Mouse (Mus musculus): Measurements from ENCODE around the gene Mab21l3. TPM values are rescaled to one million over a fixed set of nuclear protein-coding genes. Genes with fewer than 3 reads are reported as not detected.

Gene Mab21l3
- polyA plus RNA-seq, 1 experiment from 2014 or later, result 0.14 TPM

DNA sequence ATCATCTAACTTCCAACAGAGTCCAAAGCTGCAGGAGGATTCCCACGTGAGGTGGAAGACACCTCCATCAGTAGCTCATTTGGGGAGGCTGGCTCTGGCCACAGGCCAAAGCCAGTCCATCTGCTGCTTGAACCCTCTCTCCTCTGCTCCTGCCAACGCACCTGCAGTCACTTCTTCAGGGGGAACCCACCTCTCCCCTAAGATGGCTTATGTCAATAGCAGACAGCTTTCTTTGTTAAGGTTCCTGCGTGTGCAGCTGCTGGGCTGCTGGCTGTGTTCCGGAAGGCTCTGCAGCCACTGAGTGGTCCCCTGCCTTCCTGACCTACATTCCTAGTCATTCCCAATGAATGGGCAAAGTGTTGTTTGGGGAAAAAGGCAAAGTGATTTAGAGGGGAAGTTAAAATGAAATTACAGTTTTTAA, 18.3 kb upstream of the Mab21l3 start:
- Histone ChIP-seq H3K27ac (no peak overlapping the region), H3K79me2 (ENCODE audit: inconsistent target) (no peaks in the 10 kb centered on the region), H3K4me3 (ENCODE audit: inconsistent target) (no peak overlapping the region), H3K36me3 (ENCODE audit: inconsistent target) (no peaks in the 10 kb centered on the region)
- 91% methylated on average over 4 of the region's 4 CpGs for WGBS (ENCODE audit: missing documents)

DNA sequence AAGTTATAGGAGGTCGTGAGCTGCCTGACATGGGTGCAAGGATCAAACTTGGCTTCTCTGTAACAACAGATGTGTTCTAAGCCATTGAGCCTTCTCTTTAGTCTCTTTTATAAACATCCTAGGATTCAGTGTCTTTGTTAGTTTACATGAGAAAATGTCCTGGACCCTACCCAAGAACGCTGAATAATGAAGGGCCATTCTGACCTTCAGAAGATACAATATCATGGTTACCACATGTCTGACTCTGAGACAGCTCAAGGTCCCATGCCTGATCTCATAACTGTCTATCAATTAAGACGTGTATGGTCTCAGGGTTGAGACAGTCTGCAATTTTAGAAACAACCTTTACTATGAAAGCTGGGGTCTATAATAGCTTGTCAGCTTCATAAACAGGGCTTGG, 13.1 kb upstream of the Mab21l3 start:
- H3K79me2 ChIP-seq (ENCODE audit: inconsistent target), result no peaks in the 10 kb centered on the region
- WGBS (ENCODE audit: missing documents), result 96% methylated on average over 3 of the region's 3 CpGs
- no peak overlapping the region for H3K4me3 ChIP-seq (ENCODE audit: inconsistent target)
- no peak overlapping the region for H3K27ac ChIP-seq
- H3K36me3 ChIP-seq (ENCODE audit: inconsistent target), result no peaks in the 10 kb centered on the region

DNA sequence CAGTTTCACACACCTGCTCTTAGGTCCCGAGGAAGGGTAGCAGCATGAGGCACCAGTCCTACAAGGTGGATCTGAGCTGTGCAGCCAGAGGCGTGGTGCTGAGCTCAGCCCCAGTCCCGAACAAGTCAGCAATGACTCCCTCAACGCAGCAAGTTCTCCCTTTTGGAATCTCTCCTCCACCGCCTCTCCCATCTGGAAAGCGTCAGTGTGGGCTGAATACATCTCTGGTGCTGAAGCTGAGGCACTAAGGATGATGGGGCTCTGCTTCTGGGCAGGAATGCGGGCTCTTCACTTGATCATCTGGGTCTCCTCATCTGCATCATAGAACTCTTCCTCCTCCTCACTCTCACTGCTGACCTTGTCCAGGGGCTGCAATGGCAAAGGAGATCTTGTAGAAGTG, 11.4 kb upstream of the Mab21l3 start:
- Histone ChIP-seq H3K4me3 (ENCODE audit: inconsistent target) (no peak overlapping the region), H3K27ac (no peak overlapping the region), H3K79me2 (ENCODE audit: inconsistent target) (no peaks in the 10 kb centered on the region), H3K36me3 (ENCODE audit: inconsistent target) (no peaks in the 10 kb centered on the region)
- 97% methylated on average over 7 of the region's 7 CpGs for WGBS (ENCODE audit: missing documents)

DNA sequence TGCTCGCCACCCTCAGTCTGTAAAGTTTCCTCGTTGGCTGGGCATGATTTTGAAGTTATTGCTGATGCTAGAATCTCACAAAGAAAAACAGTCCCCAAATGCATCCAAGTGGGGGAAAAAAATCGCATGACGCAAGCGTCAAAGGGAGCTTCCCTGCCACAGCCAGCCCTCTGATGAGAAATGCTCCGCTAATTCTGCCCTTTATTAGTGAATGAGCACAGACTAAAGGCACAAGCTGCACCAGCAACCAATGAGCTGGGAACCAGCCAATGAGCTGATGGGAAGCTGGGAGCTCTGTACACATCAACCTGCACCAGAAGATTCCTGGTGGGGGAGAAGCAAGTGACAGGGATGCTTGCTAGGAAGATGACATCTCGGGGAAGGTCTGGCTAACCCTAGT, 11.0 kb upstream of the Mab21l3 start:
- no peak overlapping the region for H3K4me3 ChIP-seq (ENCODE audit: inconsistent target)
- H3K27ac ChIP-seq, result no peak overlapping the region
- WGBS (ENCODE audit: missing documents), result 95% methylated on average over 7 of the region's 7 CpGs
- no peaks in the 10 kb centered on the region for H3K36me3 ChIP-seq (ENCODE audit: inconsistent target)
- H3K79me2 ChIP-seq (ENCODE audit: inconsistent target), result no peaks in the 10 kb centered on the region

DNA sequence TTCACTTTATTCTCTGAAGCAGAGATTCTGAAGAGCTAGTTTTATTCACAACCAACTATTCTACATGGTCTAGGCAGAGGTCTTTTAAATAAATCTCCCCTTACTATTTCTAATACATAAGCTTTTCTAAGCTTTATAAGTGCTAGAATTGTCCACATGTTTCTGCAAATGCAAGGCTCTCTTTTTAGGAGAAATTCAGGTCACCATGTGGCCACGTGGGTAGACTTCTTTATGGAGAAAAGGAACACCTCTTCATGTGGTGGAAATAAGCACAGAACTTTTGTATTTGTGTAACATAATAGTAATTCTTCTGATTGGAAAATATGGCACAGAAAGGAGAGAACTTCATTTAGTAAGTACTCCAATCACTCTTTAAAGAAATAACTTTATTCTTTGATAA, 5.3 kb upstream of the Mab21l3 start:
- 89% methylated on average over 1 of the region's 1 CpGs for WGBS (ENCODE audit: missing documents)
- Histone ChIP-seq H3K36me3 (ENCODE audit: inconsistent target) (no peaks in the 10 kb centered on the region), H3K79me2 (ENCODE audit: inconsistent target) (no peaks in the 10 kb centered on the region), H3K27ac (no peak overlapping the region), H3K4me3 (ENCODE audit: inconsistent target) (no peak overlapping the region)

DNA sequence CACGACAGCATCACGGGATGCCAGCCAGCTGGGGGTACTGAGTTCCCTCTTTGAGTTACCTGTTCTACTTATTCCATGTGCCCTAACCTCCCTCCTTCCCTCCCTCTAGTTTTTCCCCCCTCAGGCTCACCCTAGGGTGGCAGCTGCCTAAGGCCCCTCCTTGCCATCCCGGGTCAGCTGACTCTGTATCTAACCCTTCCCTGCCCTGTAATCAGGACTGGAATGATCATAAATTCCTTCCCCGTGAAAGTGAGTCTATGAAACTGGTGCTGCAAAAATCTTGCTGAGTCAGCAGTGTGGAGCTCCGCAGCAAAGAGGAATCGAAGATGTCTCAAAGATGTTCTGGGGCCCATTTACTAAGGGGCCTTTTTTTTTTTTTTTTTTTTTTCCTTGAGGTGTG, 2.6 kb upstream of the Mab21l3 start:
- no peak overlapping the region for H3K4me3 ChIP-seq (ENCODE audit: inconsistent target)
- no peak overlapping the region for H3K27ac ChIP-seq
- no peaks in the 10 kb centered on the region for H3K79me2 ChIP-seq (ENCODE audit: inconsistent target)
- no peaks in the 10 kb centered on the region for H3K36me3 ChIP-seq (ENCODE audit: inconsistent target)
- 81% methylated on average over 6 of the region's 6 CpGs for WGBS (ENCODE audit: missing documents)

DNA sequence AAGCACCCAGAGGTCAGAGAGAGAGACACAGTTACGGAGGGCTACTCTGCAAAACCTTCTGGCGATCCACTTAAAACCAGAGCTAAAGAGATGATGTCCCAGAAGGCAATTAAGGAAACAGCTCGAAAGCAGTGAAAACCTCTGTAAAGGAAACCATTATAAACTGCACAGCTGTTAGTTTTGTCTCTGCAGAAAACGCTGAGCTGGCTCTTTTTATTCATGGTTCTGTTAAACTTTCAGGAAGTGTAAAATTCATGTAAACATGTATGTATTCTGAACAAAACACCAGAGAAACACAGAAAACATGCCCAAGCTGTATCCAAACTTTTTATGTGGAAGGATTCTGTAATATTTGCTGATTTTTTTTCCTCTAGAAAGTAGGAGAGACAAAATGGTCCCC, 2.7 kb downstream of the Mab21l3 start:
- 50% methylated on average over 4 of the region's 4 CpGs for WGBS (ENCODE audit: missing documents)
- Histone ChIP-seq H3K79me2 (ENCODE audit: inconsistent target) (no peaks in the 10 kb centered on the region), H3K27ac (peak overlapping the region; percentile 17; the same call in 1 of the 2 replicates), H3K4me3 (ENCODE audit: inconsistent target) (no peak overlapping the region), H3K36me3 (ENCODE audit: inconsistent target) (no peaks in the 10 kb centered on the region)

DNA sequence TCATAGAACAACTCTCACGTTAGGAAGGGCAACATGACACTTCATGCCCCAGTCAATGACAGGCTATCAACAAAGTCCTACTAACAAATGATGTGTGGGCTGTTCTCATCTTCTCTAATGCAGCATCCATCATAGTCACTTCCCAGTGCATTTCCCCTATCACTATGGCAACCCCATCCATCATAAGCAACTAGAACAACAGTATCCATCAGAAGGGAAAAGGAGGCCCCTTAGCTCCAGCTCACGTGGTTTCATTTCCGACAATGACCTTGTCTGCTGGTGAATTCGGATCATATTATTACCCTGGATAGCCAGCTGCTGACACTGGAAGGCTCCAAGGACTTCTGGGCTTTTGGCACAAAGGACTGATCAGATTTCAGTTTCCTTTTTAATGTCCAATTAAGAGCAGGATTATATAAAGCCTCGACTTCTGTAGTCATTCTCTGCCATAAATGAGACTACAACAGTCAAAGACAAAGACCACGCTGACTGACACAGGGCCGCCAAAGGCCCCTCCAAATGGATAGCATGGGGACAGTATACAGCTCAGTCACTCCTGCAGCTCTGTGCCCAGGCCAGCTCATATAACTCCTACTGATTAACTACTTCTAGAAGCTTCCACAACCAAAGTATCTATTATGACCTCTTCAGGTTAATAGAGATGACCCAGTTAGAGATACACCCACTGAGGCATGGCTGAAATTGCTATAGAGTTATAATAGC, 6.2 kb downstream of the Mab21l3 start:
- no peak overlapping the region for H3K4me3 ChIP-seq (ENCODE audit: inconsistent target)
- 91% methylated on average over 7 of the region's 7 CpGs for WGBS (ENCODE audit: missing documents)
- no peaks in the 10 kb centered on the region for H3K79me2 ChIP-seq (ENCODE audit: inconsistent target)
- H3K27ac ChIP-seq, result no peak overlapping the region
- H3K36me3 ChIP-seq (ENCODE audit: inconsistent target), result no peaks in the 10 kb centered on the region

DNA sequence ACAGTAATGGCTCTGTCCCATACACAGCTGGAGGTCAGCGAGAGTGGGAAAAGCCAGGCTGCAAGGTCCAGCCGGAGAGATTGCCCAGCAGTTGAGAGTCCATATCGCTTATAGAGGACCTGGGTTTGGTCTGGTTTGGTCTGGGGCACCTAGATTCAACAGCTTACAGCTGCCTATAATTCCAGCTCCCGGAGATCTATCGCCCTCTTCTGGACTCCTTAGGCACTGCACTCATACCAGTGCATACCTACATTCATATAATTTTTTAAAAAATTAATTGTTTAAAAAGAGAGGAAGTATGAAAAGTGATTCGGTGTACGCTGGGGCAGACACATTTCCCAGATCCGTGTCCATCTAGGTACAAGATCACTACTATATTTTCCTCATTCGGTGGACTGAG, 9.4 kb downstream of the Mab21l3 start:
- Histone ChIP-seq H3K4me3 (ENCODE audit: inconsistent target) (no peak overlapping the region), H3K36me3 (ENCODE audit: inconsistent target) (no peaks in the 10 kb centered on the region)
- WGBS (ENCODE audit: missing documents), result 94% methylated on average over 7 of the region's 9 CpGs

DNA sequence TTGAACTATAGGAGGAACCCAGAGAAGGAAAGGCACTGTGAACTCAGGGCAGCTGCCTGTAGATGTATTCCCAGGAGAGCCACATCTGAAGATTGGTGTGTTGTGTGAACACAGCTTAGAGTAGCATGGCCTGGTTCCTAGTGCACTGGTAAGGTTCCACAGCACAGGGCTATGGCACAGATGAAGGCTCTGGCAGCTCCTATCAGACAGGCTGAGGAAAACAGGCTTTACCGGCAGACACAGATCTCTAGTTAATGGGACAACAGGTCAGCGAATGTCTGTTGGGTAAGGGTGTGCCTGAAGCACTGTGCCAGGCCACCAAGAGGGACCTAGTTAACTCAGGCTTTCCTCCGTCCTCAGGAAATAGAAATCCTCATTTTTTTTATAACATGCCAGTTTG, 11.8 kb downstream of the Mab21l3 start:
- H3K79me2 ChIP-seq (ENCODE audit: inconsistent target), result no peaks in the 10 kb centered on the region
- no peaks in the 10 kb centered on the region for H3K36me3 ChIP-seq (ENCODE audit: inconsistent target)
- WGBS (ENCODE audit: missing documents), result 89% methylated on average over 3 of the region's 3 CpGs
- H3K4me3 ChIP-seq (ENCODE audit: inconsistent target), result no peak overlapping the region
- H3K27ac ChIP-seq, result no peak overlapping the region

More for the DNA sequence above, 9.4 kb downstream of the Mab21l3 start:
- Histone ChIP-seq H3K27ac (no peak overlapping the region), H3K79me2 (ENCODE audit: inconsistent target) (no peaks in the 10 kb centered on the region)

DNA sequence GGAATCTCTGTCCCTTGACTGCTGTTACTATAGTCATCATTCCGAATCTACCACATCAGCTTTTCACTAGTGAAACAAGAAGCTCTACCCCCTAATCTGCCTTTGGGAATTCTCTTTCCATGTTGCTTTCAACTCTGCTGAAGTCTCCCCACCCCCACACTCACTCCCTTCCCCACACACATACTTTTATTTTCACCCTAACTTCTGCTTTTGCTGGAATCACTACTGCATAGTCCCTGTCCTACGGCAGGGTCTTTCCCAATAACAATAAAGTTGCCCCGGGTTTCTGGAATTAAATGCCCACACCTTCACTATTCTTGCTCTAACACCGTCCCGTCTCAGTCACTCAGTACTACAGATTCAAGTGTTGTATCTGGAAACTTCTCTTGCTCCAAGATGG, 12.2 kb downstream of the Mab21l3 start:
- Histone ChIP-seq H3K79me2 (ENCODE audit: inconsistent target) (no peaks in the 10 kb centered on the region), H3K4me3 (ENCODE audit: inconsistent target) (no peak overlapping the region), H3K27ac (no peak overlapping the region), H3K36me3 (ENCODE audit: inconsistent target) (no peaks in the 10 kb centered on the region)
- 56% methylated on average over 5 of the region's 5 CpGs for WGBS (ENCODE audit: missing documents)

DNA sequence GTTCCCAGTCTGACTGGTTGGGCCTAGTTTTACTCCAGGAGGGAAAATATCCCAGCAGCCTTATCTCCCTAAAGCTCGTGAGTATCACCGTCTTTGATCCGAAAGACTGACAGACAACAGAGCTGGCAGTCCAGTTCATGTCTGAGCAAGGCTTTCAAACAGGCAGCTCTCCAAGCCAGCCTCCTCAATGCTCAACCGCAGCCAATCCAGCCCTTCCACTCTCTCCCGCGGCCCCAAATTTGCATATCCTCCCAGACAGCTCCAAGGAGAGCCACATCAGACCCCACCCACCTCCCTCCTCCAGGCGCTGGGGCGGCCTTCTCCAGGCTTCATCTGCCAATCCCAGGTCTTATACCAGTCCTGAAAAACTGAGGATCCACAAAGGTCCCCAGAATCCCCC, 12.7 kb downstream of the Mab21l3 start:
- Histone ChIP-seq H3K27ac (no peak overlapping the region), H3K36me3 (ENCODE audit: inconsistent target) (no peaks in the 10 kb centered on the region), H3K4me3 (ENCODE audit: inconsistent target) (no peak overlapping the region), H3K79me2 (ENCODE audit: inconsistent target) (no peaks in the 10 kb centered on the region)
- WGBS (ENCODE audit: missing documents), result 30% methylated on average over 8 of the region's 8 CpGs

DNA sequence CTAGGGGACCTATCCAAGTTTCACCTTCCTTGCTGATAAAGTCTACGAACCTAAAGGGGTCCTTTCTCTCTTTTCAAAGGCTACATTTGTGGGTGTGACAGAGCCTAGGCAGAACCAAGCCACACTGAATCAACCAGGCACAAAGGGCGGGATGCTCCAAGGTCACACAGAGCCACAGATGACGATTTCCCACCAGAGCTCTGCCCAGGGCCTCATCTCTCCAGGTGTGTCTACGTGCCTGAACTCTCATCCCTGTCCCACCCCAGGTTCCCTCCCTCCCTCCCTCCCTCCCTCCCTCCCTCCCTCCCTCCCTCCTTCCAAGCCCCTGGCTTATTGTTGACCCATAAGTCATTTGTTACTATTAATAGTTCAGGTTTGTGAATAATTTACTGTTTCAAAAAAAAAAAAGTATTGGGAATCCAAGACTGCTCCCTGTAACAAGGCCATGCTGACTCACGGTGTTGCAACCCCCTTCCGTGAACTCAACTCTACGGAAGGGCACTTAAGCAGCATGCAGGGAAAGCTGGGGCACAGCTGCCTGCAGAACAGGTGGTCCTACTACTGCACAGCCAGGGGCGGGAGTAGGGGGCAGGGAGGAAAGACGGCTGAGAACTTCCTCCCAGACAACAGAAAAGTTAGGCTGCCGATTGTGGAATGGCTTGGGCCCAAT, 17.4 kb downstream of the Mab21l3 start:
- WGBS (ENCODE audit: missing documents), result 38% methylated on average over 8 of the region's 10 CpGs
- no peak overlapping the region for H3K4me3 ChIP-seq (ENCODE audit: inconsistent target)
- no peaks in the 10 kb centered on the region for H3K79me2 ChIP-seq (ENCODE audit: inconsistent target)
- H3K36me3 ChIP-seq (ENCODE audit: inconsistent target), result no peaks in the 10 kb centered on the region
- no peak overlapping the region for H3K27ac ChIP-seq

DNA sequence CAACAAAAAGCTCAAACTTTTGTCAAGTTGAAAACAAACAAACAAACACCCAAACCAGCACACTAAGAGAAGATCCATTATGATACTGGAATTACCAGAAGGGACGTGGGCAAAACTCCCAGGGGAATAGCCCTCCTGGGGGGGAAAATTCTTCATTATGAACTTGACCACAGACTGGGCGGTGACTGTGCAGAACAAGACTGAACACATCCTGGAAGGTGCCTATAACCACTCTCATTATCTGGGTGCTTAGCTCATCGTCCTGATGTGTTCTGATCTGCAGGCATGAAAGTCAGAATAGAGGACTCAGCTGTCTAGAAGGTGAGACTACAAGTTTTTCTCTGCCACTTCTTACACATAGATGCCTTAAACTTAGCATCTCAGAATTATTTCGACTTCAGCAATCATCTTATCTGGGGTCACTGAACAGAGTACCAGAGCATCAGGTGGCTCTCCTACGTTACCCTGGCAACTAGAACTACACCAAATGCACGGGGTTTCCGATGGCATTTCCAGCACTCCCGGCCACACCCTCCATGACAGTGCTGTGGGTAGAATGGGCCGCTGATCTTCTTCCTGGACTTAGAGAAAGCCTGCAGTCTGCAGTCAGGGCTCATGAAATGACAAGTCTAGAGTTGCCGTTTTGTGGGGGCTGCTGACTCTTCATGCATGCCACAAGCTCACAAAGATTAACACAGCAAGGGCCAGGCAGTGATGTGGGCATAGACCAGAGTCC, 18.7 kb downstream of the Mab21l3 start:
- Histone ChIP-seq H3K4me3 (ENCODE audit: inconsistent target) (no peak overlapping the region), H3K27ac (no peak overlapping the region), H3K79me2 (ENCODE audit: inconsistent target) (no peaks in the 10 kb centered on the region), H3K36me3 (ENCODE audit: inconsistent target) (no peaks in the 10 kb centered on the region)
- WGBS (ENCODE audit: missing documents), result 86% methylated on average over 10 of the region's 10 CpGs

DNA sequence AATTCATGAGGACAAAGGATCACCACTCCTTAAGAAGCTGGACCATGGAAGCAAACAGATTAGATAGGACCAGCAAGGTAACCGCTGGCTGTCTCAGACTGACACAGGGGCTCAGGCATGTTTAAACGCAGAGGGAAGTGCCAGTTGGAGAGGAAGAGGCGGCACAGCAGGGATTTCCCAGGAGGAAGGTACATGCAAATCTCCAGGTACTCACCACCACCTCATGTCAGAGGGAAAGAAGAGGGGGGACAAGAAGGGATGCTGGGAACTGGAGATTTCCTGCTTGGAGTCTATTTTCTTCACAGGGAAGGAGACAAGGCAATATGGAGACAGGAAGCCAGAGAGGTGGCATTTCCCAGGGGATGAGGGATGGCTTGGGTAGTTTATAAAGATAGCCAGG, 20.2 kb downstream of the Mab21l3 start:
- no peak overlapping the region for H3K27ac ChIP-seq
- no peak overlapping the region for H3K4me3 ChIP-seq (ENCODE audit: inconsistent target)
- WGBS (ENCODE audit: missing documents), result 67% methylated on average over 3 of the region's 3 CpGs
- no peaks in the 10 kb centered on the region for H3K36me3 ChIP-seq (ENCODE audit: inconsistent target)
- no peaks in the 10 kb centered on the region for H3K79me2 ChIP-seq (ENCODE audit: inconsistent target)
